Mouse (Mus musculus): ENCODE measurements around the gene Olfr1389.
"Not testable (repeated sequence)": the region's sequence is repeated elsewhere in the genome, so short reads cannot be mapped to it uniquely, and the experiment has no call there.

Olfr1389 gene

GRCm38 (mm10) chr11:49422767-49423166, at the start of gene Olfr1389:
Olfr1389 (plus strand) TSS chr11:49423067.
- DNase-seq (ENCODE audit: low spot score in 2 of 2): no peak

- DNase-seq (ENCODE audit: low spot score in 2 of 2): no peak
Measured at GRCm38 (mm10) chr11:49383133-49383532, 39.7 kb upstream of the Olfr1389 start.

DNA sequence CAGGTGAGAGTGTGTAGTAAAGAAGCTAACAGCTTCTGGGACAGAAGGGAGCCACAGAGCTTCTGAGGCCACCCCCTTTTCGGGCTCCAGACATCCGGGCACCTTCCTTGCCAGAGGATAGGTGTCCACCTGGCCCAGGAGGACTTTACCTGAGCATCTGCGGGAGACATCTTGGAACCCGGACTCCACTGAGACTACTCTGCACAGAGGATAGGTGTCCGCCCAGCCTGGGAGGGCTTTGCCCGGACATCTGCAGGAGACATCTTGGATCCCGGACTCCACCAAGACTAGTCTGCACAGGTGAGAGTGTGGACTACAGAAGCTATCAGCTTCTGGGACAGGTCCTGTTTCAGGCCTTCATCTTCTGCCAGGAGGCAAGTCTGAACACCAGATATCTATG, 36.7 kb upstream of the Olfr1389 start:
- not testable (repeated sequence) for DNase-seq (ENCODE audit: low spot score in 2 of 2)

DNA sequence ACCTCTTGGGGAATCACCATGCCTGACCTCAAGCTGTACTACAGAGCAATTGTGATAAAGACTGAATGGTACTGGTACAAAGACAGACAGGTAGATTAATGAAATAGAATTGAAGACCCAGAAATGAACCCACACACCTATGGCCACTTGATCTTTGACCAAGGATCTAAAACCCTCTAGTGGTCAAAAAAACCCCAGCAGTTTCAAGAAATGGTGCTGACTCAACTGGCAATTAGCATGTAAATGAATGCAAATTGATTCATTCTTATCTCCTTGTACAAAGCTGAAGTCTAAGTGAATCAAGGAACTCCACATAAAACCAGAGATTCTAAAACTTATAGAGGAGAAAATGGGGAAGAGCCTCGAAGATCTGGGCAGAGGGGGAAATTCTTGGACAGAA, 30.2 kb upstream of the Olfr1389 start:
- not testable (repeated sequence) for DNase-seq (ENCODE audit: low spot score in 2 of 2)

DNA sequence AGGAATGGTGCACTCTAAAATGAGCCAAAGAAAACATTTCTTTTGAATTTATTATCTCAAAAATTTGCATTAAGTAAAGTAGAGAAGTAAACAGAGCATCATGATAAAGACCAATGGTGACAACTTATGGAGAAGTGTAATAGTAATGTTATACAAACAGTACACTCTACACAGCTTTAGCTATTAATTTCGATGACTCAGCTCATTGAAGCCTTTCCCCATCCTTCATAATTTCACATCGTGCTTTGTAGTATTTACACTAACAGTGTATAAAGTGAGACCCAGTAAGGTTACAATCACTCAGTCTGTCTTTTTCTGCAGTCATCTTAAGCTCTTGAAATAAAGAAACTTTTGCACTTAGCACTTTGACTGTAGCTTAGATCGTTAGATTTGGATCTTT, 16.1 kb upstream of the Olfr1389 start:
- DNase-seq (ENCODE audit: low spot score in 2 of 2): no peak

DNA sequence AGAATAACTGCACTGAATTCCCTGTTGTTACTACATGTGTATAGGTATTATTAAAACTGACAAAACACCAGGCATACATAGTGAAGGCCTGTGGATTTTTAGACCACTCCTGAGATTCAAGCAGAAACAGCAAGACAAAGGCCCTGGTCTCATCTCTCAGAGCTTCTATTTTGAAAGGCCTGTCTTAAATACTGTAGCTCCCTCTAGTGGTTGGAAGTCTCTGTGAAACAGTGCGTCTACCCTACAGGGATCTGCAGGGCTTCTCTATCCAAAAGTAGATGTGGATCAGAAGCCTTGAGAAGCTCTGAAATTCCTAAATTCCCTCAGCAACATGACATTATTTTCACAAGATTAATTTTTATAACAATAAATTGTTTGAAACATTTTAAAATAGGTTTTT, 12.3 kb upstream of the Olfr1389 start:
- peak in 1 of 2 experiments; percentile 22 for DNase-seq (ENCODE audit: low spot score in 2 of 2)

- DNase-seq (ENCODE audit: low spot score in 2 of 2): no peak
Measured at GRCm38 (mm10) chr11:49425257-49425927, 2.5 kb downstream of the Olfr1389 start.

DNA sequence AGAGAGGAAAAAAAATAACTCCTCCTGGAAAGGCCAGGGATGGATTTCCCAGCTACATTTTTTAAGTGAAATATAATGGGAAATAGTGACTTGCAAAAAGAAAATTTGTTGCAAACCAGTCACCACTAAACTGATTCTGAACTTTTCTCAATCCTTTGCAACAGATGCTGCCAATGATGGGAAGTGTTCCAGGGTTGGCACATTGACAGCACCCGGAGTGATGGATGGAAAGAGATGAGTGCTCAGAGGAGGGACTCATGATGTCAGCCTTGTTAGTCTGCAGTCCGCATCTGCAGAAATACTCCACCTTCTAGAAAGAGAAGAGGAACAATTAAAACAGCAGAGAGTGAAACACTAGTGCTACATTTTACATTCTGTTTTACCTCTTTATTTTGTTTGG, 6.8 kb downstream of the Olfr1389 start:
- DNase-seq (ENCODE audit: low spot score in 2 of 2): no peak

DNA sequence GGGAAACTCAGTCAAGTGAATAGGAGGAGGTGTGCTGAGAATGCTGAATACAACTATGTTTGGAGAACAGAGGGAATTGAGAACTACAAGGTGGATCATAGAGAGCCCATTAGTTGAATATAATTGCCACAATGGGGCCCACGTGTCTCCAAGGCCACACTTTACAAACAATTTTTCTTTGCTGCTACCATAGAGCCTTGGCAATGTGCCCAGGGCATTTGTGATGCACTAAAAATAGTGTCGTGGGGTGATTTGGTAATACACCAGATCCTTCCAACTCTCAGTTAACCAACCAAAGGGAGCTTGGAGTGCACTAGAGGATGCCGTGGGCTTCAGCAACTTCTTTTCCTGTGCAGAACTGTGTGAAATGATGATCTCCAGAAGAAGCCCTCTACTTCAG, 13.5 kb downstream of the Olfr1389 start, which contains the start of gene Olfr1388:
Gene Olfr1388, plus strand, starts transcription at position 214 of the 400 bp plus-strand sequence.
- no peak for DNase-seq (ENCODE audit: low spot score in 2 of 2)

- no peak for DNase-seq (ENCODE audit: low spot score in 2 of 2)
Measured at GRCm38 (mm10) chr11:49455043-49455442, 32.2 kb downstream of the Olfr1389 start, which contains the start of gene Olfr1387. Olfr1387 (plus strand) TSS chr11:49455343.

DNA sequence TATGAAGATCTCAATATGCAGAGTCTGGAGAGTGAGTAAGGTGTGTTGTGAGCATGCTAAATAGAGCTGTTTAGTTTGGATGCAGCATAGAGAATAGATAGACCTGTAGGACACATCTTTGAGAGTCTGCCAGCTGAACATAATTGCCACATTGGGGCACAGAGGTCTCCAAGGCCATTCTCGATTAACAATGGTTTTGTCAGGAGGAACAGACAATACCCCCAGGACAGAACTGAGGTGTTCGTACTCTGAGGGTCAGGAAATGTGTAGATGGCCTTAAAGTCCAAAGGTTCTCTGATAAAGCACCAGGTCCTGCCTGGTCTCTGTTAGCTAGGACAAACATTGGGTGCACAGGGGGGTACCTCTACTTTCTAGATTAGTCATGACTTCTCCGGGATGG, 41.9 kb downstream of the Olfr1389 start, which contains the start of gene Olfr1386:
Gene Olfr1386, plus strand, starts transcription at position 301 of the 400 bp plus-strand sequence.
- not testable (repeated sequence) for DNase-seq (ENCODE audit: low spot score in 2 of 2)

Data from right cerebral cortex, postnatal 36 days (tissue).